Mouse (Mus musculus): ENCODE results near the gene Abcc12. TPM values are rescaled to one million over a fixed set of nuclear protein-coding genes. Genes with fewer than 3 reads are reported as not detected.

The Abcc12 gene
- polyA plus RNA-seq, 2 experiments, result 0.02 TPM; not detected in 1

DNA sequence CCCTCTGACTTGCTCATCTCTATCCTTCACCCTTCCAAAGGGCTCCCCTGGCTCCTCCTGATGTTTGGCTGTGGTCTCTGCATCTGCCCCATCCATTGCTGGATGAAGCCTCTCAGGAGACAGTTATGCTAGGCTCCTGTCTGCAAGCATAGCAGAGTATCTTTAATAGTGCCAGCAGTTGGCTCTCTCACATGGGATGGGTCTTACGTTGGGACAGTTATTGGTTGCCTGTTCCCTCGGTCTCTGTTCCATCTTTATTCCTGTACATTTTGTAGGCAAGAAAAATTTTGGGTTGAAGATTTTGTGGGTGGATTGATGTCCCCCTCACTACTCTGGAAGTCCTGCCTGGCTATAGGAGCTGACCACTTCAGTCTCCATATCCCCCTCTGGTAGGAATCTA, 117.3 kb downstream of the Abcc12 start:
- Histone ChIP-seq H3K9me3 (ENCODE audit: control insufficient read depth, low read length) (no peaks in the 10 kb centered on the region), H3K9ac (replicated peaks) (no peak overlapping the region), H3K4me3 (ENCODE audit: insufficient read depth in 1 of 2, low read depth in 2 of 2, low read length in 2 of 2) (no peak overlapping the region), H3K4me2 (ENCODE audit: low read depth) (no peak overlapping the region), H3K36me3 (replicated peaks; ENCODE audit: control insufficient read depth, insufficient read depth, low read depth) (no peaks in the 10 kb centered on the region), H3K4me1 (replicated peaks; ENCODE audit: control insufficient read depth in 2 of 2, insufficient read depth in 2 of 2, low read length in 1 of 2) (no peaks in the 10 kb centered on the region), H3K27ac (no peak overlapping the region), H3K27me3 (ENCODE audit: control insufficient read depth, insufficient read depth, low read length) (no peaks in the 10 kb centered on the region)
- WGBS (ENCODE audit: insufficient replicate concordance), result 65% methylated on average over 2 of the region's 2 CpGs
- DNase-seq (ENCODE audit: low read depth in 3 of 3, low spot score in 3 of 3) (no peak), ATAC-seq (ENCODE audit: insufficient read depth) (no peak)
- TF ChIP-seq EP300 (IDR thresholded peaks at IDR 0.05; ENCODE audit: low read depth) (no peak), CTCF (IDR thresholded peaks at IDR 0.05; ENCODE audit: low read depth) (no peak)

DNA sequence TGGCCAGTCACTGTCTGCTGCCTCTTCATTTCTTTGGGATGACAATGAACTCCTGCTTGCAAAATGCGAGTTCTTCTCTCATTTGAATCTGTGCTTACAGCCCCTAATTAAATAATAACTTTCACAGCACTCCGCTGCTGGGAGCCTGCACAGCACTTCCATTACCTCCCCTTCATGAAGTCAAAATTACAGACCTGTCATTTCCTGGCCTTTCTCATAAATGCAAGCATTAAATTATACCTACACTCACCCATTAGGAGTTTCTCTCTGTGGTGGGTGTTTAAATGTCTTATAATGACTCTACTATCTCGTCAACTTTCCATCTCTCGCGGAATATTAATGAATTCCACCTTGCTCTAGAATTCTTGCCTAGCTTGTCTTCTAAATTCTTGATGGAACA, 120.1 kb downstream of the Abcc12 start:
- Histone ChIP-seq H3K27ac (no peak overlapping the region), H3K27me3 (ENCODE audit: control insufficient read depth, insufficient read depth, low read length) (no peaks in the 10 kb centered on the region), H3K4me3 (ENCODE audit: insufficient read depth in 1 of 2, low read depth in 2 of 2, low read length in 2 of 2) (no peak overlapping the region), H3K4me1 (replicated peaks; ENCODE audit: control insufficient read depth in 2 of 2, insufficient read depth in 2 of 2, low read length in 1 of 2) (no peaks in the 10 kb centered on the region), H3K9me3 (ENCODE audit: control insufficient read depth, low read length) (no peaks in the 10 kb centered on the region), H3K9ac (replicated peaks) (no peak overlapping the region), H3K36me3 (replicated peaks; ENCODE audit: control insufficient read depth, insufficient read depth, low read depth) (no peaks in the 10 kb centered on the region), H3K4me2 (ENCODE audit: low read depth) (no peak overlapping the region)
- no peak for TF ChIP-seq EP300 (IDR thresholded peaks at IDR 0.05; ENCODE audit: low read depth)
- no peak for TF ChIP-seq CTCF (IDR thresholded peaks at IDR 0.05; ENCODE audit: low read depth)
- 64% methylated on average over 5 of the region's 5 CpGs for WGBS (ENCODE audit: insufficient replicate concordance)
- DNase-seq (ENCODE audit: low read depth in 3 of 3, low spot score in 3 of 3) (no peak), ATAC-seq (ENCODE audit: insufficient read depth) (no peak)

DNA sequence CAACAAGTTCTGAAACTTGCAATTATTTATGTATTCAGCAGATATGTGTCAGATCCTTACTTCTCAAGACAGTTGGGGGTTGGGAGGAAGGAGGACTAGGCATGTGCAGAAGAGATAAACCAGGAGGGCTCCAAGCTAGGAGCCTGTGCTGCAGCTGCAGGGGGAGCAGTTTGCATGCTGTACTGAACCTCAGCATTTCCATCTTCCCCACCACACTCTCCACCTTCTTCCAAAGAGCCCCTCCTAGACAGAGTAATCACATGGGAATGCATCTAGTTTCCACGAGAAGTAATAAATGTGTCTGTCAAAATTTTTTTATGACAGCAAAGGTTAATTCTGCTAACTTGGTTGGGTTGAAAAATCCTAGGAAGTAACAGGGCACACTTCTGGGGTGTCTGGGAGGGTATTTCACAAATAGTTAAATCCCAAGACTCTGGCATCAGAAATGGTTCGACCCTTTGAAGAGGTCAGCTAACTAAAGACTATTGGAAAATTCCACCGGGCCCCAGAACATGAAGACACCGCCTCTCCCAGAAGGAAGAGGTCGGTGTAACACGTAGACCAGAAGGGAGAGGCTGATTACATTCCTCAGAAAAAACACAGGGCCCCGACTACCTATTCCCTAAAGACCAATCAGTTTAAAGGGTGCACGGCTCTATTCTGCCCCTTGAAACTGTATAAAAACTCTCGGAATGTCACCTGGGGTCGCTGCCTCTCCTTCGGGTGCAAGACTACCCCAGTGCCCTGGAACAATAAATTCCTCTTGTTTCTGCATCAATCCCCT, 126.6 kb downstream of the Abcc12 start:
- no peaks in the 10 kb centered on the region for H3K4me1 ChIP-seq (replicated peaks; ENCODE audit: control insufficient read depth in 2 of 2, insufficient read depth in 2 of 2, low read length in 1 of 2)
- ATAC-seq (ENCODE audit: insufficient read depth) (no peak), DNase-seq (ENCODE audit: low read depth in 3 of 3, low spot score in 3 of 3) (no peak)
- H3K27ac ChIP-seq, result no peak overlapping the region
- H3K9ac ChIP-seq (replicated peaks), result no peak overlapping the region
- no peak overlapping the region for H3K4me2 ChIP-seq (ENCODE audit: low read depth)
- H3K27me3 ChIP-seq (ENCODE audit: control insufficient read depth, insufficient read depth, low read length), result no peaks in the 10 kb centered on the region
- no peaks in the 10 kb centered on the region for H3K9me3 ChIP-seq (ENCODE audit: control insufficient read depth, low read length)
- H3K36me3 ChIP-seq (replicated peaks; ENCODE audit: control insufficient read depth, insufficient read depth, low read depth), result no peaks in the 10 kb centered on the region
- H3K4me3 ChIP-seq (ENCODE audit: insufficient read depth in 1 of 2, low read depth in 2 of 2, low read length in 2 of 2), result no peak overlapping the region
- 54% methylated on average over 11 of the region's 11 CpGs for WGBS (ENCODE audit: insufficient replicate concordance)
- TF ChIP-seq EP300 (IDR thresholded peaks at IDR 0.05; ENCODE audit: low read depth), result no peak
- no peak for TF ChIP-seq CTCF (IDR thresholded peaks at IDR 0.05; ENCODE audit: low read depth)

DNA sequence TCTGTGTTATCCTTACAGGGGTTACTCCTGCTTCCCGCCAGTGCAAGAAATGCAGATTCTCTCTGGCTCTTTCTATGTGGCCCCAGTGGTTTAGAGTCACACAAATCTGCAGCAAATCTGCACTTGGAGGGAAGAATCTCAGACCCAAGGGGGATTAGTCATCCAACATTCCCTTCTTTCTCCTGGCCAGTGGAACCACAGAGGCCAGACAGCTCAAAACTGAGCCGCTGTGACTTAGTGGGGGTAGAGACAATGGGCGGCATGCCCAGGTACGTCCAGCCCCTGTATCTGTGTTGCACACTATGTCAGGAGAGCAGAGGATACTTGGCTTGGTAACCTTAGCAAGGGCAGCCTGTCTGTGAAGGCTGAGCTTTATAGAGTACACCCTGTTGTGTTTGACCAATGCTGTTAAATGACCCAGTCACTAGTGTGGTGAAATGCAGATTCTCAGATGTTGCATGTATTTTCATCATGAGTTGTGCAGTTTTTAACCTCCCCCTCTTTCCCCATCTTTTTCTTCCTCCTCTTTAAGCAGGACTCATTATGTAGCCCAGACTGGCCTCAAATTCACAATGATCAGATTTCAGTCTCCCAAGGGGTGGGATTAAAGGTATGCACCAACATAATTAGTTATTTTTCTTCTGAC, 130.5 kb downstream of the Abcc12 start:
- Histone ChIP-seq H3K4me2 (ENCODE audit: low read depth) (no peak overlapping the region), H3K9ac (replicated peaks) (no peak overlapping the region), H3K9me3 (ENCODE audit: control insufficient read depth, low read length) (no peaks in the 10 kb centered on the region), H3K27ac (no peak overlapping the region), H3K4me3 (ENCODE audit: insufficient read depth in 1 of 2, low read depth in 2 of 2, low read length in 2 of 2) (no peak overlapping the region), H3K36me3 (replicated peaks; ENCODE audit: control insufficient read depth, insufficient read depth, low read depth) (no peaks in the 10 kb centered on the region), H3K27me3 (ENCODE audit: control insufficient read depth, insufficient read depth, low read length) (no peaks in the 10 kb centered on the region), H3K4me1 (replicated peaks; ENCODE audit: control insufficient read depth in 2 of 2, insufficient read depth in 2 of 2, low read length in 1 of 2) (no peaks in the 10 kb centered on the region)
- 67% methylated on average over 4 of the region's 4 CpGs for WGBS (ENCODE audit: insufficient replicate concordance)
- no peak for TF ChIP-seq EP300 (IDR thresholded peaks at IDR 0.05; ENCODE audit: low read depth)
- no peak for ATAC-seq (ENCODE audit: insufficient read depth)
- DNase-seq (ENCODE audit: low read depth in 3 of 3, low spot score in 3 of 3), result no peak

DNA sequence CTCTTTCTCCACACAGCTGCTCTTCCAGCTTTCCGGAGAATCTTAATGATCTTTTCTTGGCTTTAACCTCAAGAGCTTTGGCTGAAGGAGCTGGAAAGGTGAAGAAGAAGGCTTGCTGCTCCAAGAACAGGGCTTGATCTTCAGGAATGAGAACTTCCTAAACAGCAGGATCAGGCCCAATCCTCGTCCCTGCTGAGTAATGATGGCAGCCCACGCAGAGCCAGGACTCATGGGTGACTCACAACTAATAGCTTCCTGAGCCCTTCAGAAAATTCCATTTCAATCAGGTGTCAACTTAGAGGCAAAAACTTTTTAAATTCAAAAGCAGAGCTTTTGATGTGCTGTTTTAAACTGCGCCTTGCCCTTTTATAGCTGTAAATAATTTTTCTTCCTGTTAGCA, 135.0 kb downstream of the Abcc12 start:
- no peak for DNase-seq (ENCODE audit: low read depth in 3 of 3, low spot score in 3 of 3)
- Histone ChIP-seq H3K27ac (no peak overlapping the region), H3K27me3 (ENCODE audit: control insufficient read depth, insufficient read depth, low read length) (no peaks in the 10 kb centered on the region), H3K9me3 (ENCODE audit: control insufficient read depth, low read length) (no peaks in the 10 kb centered on the region), H3K4me3 (ENCODE audit: insufficient read depth in 1 of 2, low read depth in 2 of 2, low read length in 2 of 2) (no peak overlapping the region), H3K36me3 (replicated peaks; ENCODE audit: control insufficient read depth, insufficient read depth, low read depth) (no peaks in the 10 kb centered on the region), H3K4me2 (ENCODE audit: low read depth) (no peak overlapping the region), H3K4me1 (replicated peaks; ENCODE audit: control insufficient read depth in 2 of 2, insufficient read depth in 2 of 2, low read length in 1 of 2) (no peaks in the 10 kb centered on the region), H3K9ac (replicated peaks) (no peak overlapping the region)
- no peak for ATAC-seq (ENCODE audit: insufficient read depth)
- TF ChIP-seq CTCF (IDR thresholded peaks at IDR 0.05; ENCODE audit: low read depth), result no peak
- TF ChIP-seq EP300 (IDR thresholded peaks at IDR 0.05; ENCODE audit: low read depth), result no peak
- WGBS (ENCODE audit: insufficient replicate concordance), result 60% methylated on average over 4 of the region's 4 CpGs

Measured in liver, embryonic 14.5 days (tissue).